Mouse (Mus musculus): ENCODE measurements around the gene Nt5c1a. TPM values are rescaled to one million over a fixed set of nuclear protein-coding genes. Genes with fewer than 3 reads are reported as not detected.

Nt5c1a gene
- polyA plus RNA-seq, 1 experiment from 2014 or later, result not detected

GRCm38 (mm10) chr4:123232841-123233240, 31.5 kb downstream of the Nt5c1a start:
- Histone ChIP-seq H3K27me3 (peaks cover 45% of the 10 kb centered on the region), H3K36me3 (no peaks in the 10 kb centered on the region), H3K9ac (no peak overlapping the region), H3K4me2 (replicated peaks) (no peak overlapping the region), H3K4me1 (peaks cover 33% of the 10 kb centered on the region), H3K27ac (replicated peaks) (no peak overlapping the region), H3K9me3 (replicated peaks) (no peaks in the 10 kb centered on the region), H3K4me3 (replicated peaks) (no peak overlapping the region)
- 54% methylated on average over 3 of the region's 3 CpGs for WGBS
- no peak for ATAC-seq (ENCODE audit: insufficient number of reproducible peaks, low FRiP score, low TSS enrichment, low read depth)

GRCm38 (mm10) chr4:123233492-123234084, 32.3 kb downstream of the Nt5c1a start, which contains the start of gene Heyl:
Heyl (plus strand) TSS chr4:123233556.
- Histone ChIP-seq H3K4me3 (replicated peaks) (peak within 1 kb of the TSS; percentile 47), H3K4me2 (replicated peaks) (peak within 1 kb of the TSS; percentile 89), H3K4me1 (peaks cover 30% of the 10 kb centered on the region), H3K9ac (peak within 1 kb of the TSS; percentile 26; the same call in 1 of the 2 replicates), H3K27me3 (peaks cover 50% of the 10 kb centered on the region), H3K9me3 (replicated peaks) (no peaks in the 10 kb centered on the region), H3K36me3 (no peaks in the 10 kb centered on the region), H3K27ac (replicated peaks) (no peak within 1 kb of the TSS)
- ATAC-seq (ENCODE audit: insufficient number of reproducible peaks, low FRiP score, low TSS enrichment, low read depth), result peak; percentile 40
- under 1% methylated on average over 47 of the region's 52 CpGs for WGBS

- Histone ChIP-seq H3K4me1 (peaks cover 34% of the 10 kb centered on the region), H3K9me3 (replicated peaks) (no peaks in the 10 kb centered on the region), H3K36me3 (no peaks in the 10 kb centered on the region), H3K4me2 (replicated peaks) (0 out of 2 replicates have a peak overlapping the region, but pooled peaks have one; percentile 2), H3K27ac (replicated peaks) (no peak overlapping the region), H3K9ac (no peak overlapping the region), H3K27me3 (peaks cover 66% of the 10 kb centered on the region), H3K4me3 (replicated peaks) (no peak overlapping the region)
- 42% methylated on average over 9 of the region's 9 CpGs for WGBS
- ATAC-seq (ENCODE audit: insufficient number of reproducible peaks, low FRiP score, low TSS enrichment, low read depth), result no peak
Measured at GRCm38 (mm10) chr4:123235835-123236430, 34.6 kb downstream of the Nt5c1a start.

GRCm38 (mm10) chr4:123236431-123237031, 35.2 kb downstream of the Nt5c1a start:
- H3K36me3 ChIP-seq, result no peaks in the 10 kb centered on the region
- H3K9ac ChIP-seq, result no peak overlapping the region
- 0 out of 2 replicates have a peak overlapping the region, but pooled peaks have one; percentile 12 for H3K4me2 ChIP-seq (replicated peaks)
- no peaks in the 10 kb centered on the region for H3K9me3 ChIP-seq (replicated peaks)
- no peak overlapping the region for H3K4me3 ChIP-seq (replicated peaks)
- H3K27ac ChIP-seq (replicated peaks), result no peak overlapping the region
- H3K27me3 ChIP-seq, result peaks cover 65% of the 10 kb centered on the region
- 66% methylated on average over 13 of the region's 13 CpGs for WGBS
- peaks cover 34% of the 10 kb centered on the region for H3K4me1 ChIP-seq
- no peak for ATAC-seq (ENCODE audit: insufficient number of reproducible peaks, low FRiP score, low TSS enrichment, low read depth)

GRCm38 (mm10) chr4:123237386-123238266, 36.3 kb downstream of the Nt5c1a start:
- Histone ChIP-seq H3K9me3 (replicated peaks) (no peaks in the 10 kb centered on the region), H3K9ac (no peak overlapping the region), H3K4me3 (replicated peaks) (no peak overlapping the region), H3K27me3 (peaks cover 55% of the 10 kb centered on the region), H3K27ac (replicated peaks) (no peak overlapping the region; the same call in 1 of the 2 replicates), H3K36me3 (no peaks in the 10 kb centered on the region), H3K4me1 (peaks cover 34% of the 10 kb centered on the region), H3K4me2 (replicated peaks) (no peak overlapping the region)
- 47% methylated on average over 6 of the region's 6 CpGs for WGBS
- no peak for ATAC-seq (ENCODE audit: insufficient number of reproducible peaks, low FRiP score, low TSS enrichment, low read depth)

- H3K27me3 ChIP-seq, result peaks cover 38% of the 10 kb centered on the region
Measured at GRCm38 (mm10) chr4:123239361-123240203, 38.3 kb downstream of the Nt5c1a start.

GRCm38 (mm10) chr4:123246221-123246620, 44.9 kb downstream of the Nt5c1a start:
- Histone ChIP-seq H3K27ac (replicated peaks) (no peak overlapping the region), H3K36me3 (no peaks in the 10 kb centered on the region), H3K4me1 (peaks cover 8% of the 10 kb centered on the region), H3K9ac (no peak overlapping the region), H3K4me2 (replicated peaks) (no peak overlapping the region), H3K4me3 (replicated peaks) (no peak overlapping the region), H3K9me3 (replicated peaks) (no peaks in the 10 kb centered on the region), H3K27me3 (no peaks in the 10 kb centered on the region; the same call in 1 of the 2 replicates)
- ATAC-seq (ENCODE audit: insufficient number of reproducible peaks, low FRiP score, low TSS enrichment, low read depth), result no peak
- WGBS, result 74% methylated on average over 7 of the region's 7 CpGs

More at GRCm38 (mm10) chr4:123239361-123240203, 38.3 kb downstream of the Nt5c1a start:
- Histone ChIP-seq H3K9ac (peak overlapping the region; percentile 12; the same call in 1 of the 2 replicates), H3K9me3 (replicated peaks) (no peaks in the 10 kb centered on the region), H3K36me3 (no peaks in the 10 kb centered on the region), H3K4me1 (peaks cover 25% of the 10 kb centered on the region), H3K27ac (replicated peaks) (peak overlapping the region; percentile 60), H3K4me2 (replicated peaks) (peak overlapping the region; percentile 65), H3K4me3 (replicated peaks) (peak overlapping the region; percentile 31)
- 6% methylated on average over 58 of the region's 58 CpGs for WGBS
- ATAC-seq (ENCODE audit: insufficient number of reproducible peaks, low FRiP score, low TSS enrichment, low read depth), result peak; percentile 65

GRCm38 (mm10) chr4:123246651-123247050, 45.3 kb downstream of the Nt5c1a start:
- Histone ChIP-seq H3K27me3 (no peaks in the 10 kb centered on the region), H3K4me3 (replicated peaks) (no peak overlapping the region), H3K36me3 (no peaks in the 10 kb centered on the region), H3K27ac (replicated peaks) (no peak overlapping the region; the same call in 1 of the 2 replicates), H3K4me2 (replicated peaks) (no peak overlapping the region), H3K4me1 (peaks cover 8% of the 10 kb centered on the region), H3K9me3 (replicated peaks) (no peaks in the 10 kb centered on the region), H3K9ac (no peak overlapping the region)
- WGBS, result 87% methylated on average over 5 of the region's 5 CpGs
- ATAC-seq (ENCODE audit: insufficient number of reproducible peaks, low FRiP score, low TSS enrichment, low read depth), result no peak

- H3K36me3 ChIP-seq, result no peaks in the 10 kb centered on the region
- H3K27me3 ChIP-seq, result no peaks in the 10 kb centered on the region
- H3K4me2 ChIP-seq (replicated peaks), result no peak overlapping the region
- WGBS, result 29% methylated on average over 7 of the region's 7 CpGs
- peaks cover 8% of the 10 kb centered on the region for H3K4me1 ChIP-seq
- no peak overlapping the region for H3K4me3 ChIP-seq (replicated peaks)
- no peak overlapping the region for H3K9ac ChIP-seq
- H3K9me3 ChIP-seq (replicated peaks), result no peaks in the 10 kb centered on the region
- H3K27ac ChIP-seq (replicated peaks), result no peak overlapping the region; the same call in 1 of the 2 replicates
- peak; percentile 13; the same call in 1 of the 2 replicates for ATAC-seq (ENCODE audit: insufficient number of reproducible peaks, low FRiP score, low TSS enrichment, low read depth)
Measured at GRCm38 (mm10) chr4:123247147-123247880, 46.0 kb downstream of the Nt5c1a start.
